Mouse (Mus musculus): ENCODE measurements around the gene Ptges. TPM values are rescaled to one million over a fixed set of nuclear protein-coding genes. Genes with fewer than 3 reads are reported as not detected.
A peak's percentile ranks its signal among the peaks of the same experiment; 100 is the strongest.

Ptges gene
- polyA plus RNA-seq, 1 experiment from 2014 or later: 6.1 TPM

- Histone ChIP-seq H3K27me3 (ENCODE audit: insufficient read depth, poor library complexity, severe bottlenecking) (no peaks in the 10 kb centered on the region), H3K4me3 (no peak overlapping the region), H3K27ac (no peak overlapping the region), H3K36me3 (peaks cover 76% of the 10 kb centered on the region), H3K4me1 (peaks cover 7% of the 10 kb centered on the region), H3K9me3 (no peaks in the 10 kb centered on the region)
- no peak for DNase-seq (ENCODE audit: low spot score)
- 90% methylated on average over 7 of the region's 7 CpGs for WGBS
These were observed 48.4 kb downstream of the Ptges start for GRCm38 (mm10) chr2:30881215-30881614.

DNA sequence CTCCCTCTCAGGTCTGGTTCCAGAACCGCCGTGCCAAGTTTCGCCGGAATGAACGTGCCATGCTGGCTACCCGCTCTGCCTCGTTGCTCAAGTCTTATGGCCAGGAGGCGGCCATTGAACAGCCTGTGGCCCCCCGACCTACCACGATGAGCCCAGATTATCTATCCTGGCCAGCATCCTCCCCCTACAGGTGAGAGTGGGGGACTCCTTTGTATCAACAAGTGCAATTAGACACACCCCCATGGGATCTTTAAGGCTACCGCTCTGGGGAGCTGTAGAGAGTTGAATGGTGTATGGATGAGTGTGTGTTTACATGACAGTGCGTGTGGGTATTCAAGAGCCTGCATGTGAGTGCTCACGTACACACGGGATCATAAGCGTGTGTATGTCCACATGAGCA, 50.2 kb downstream of the Ptges start:
- Histone ChIP-seq H3K9me3 (no peaks in the 10 kb centered on the region), H3K27ac (no peak overlapping the region), H3K4me1 (peaks cover 22% of the 10 kb centered on the region), H3K4me3 (no peak overlapping the region), H3K36me3 (peaks cover 63% of the 10 kb centered on the region), H3K27me3 (ENCODE audit: insufficient read depth, poor library complexity, severe bottlenecking) (no peaks in the 10 kb centered on the region)
- DNase-seq (ENCODE audit: low spot score): no peak
- 90% methylated on average over 15 of the region's 15 CpGs for WGBS

DNA sequence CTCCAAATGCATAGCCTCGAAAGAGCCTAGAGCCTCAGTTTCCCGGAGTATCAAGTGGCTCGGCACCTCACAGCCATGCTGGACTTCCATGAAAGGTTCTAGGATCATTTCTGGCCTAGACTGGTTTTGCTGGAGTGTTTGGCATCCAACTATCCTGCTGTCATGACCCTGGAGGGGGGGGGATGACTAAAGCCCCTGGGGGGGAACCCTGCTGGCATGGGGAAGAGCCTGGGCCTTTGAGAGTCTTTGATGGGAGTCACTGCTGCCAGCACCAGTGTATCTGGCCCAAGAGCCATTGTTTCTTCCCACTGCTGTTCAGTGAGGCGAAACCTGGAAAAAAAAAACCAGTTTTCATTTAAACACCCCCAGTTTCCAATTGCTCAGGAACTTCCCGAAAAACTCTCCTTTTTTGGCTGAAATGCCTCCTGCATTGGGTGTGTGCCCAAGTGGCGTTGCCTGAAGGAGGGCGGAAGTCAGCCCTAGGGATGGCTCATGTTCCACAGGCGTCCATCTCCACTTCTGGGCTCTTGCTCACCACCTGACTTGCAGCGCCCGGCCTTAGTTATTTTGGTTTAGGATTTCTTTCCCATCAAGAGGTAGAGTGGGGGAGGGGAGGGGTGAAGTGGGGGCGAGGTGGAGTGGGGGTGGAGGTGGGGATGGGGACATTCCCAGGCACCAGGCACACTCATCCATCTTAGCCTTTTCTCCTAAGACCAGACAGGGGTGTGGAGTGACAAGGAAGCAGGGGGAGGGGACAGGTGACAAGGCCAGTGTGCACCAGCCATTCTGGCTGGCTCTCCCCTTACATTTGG, 53.8 kb downstream of the Ptges start:
- DNase-seq (ENCODE audit: low spot score): no peak
- H3K27ac ChIP-seq: peak overlapping the region; percentile 72
- peaks cover 35% of the 10 kb centered on the region for H3K36me3 ChIP-seq
- WGBS: 45% methylated on average over 11 of the region's 11 CpGs
- no peaks in the 10 kb centered on the region for H3K9me3 ChIP-seq
- no peaks in the 10 kb centered on the region for H3K27me3 ChIP-seq (ENCODE audit: insufficient read depth, poor library complexity, severe bottlenecking)
- H3K4me1 ChIP-seq: peaks cover 48% of the 10 kb centered on the region
- no peak overlapping the region for H3K4me3 ChIP-seq

DNA sequence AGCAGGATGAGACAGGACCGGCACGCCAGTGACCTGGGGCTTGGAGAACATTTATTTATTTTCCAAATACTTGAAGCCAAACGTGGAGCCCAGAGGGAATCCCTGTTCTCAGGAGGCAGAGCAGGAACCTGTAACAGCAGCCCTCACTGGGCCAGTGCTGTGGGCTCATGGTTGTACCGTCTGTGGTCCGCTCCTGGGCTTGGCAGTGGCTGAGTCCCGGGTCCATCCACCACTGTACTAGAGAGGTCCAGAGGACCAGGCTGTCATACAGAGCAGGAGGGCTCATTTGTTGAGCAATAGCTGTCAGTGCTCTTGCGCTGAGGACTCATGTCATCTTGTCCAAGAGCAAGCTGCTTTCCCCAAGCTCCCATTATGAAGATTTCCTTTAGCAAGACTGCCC, 54.6 kb downstream of the Ptges start:
- Histone ChIP-seq H3K27me3 (ENCODE audit: insufficient read depth, poor library complexity, severe bottlenecking) (no peaks in the 10 kb centered on the region), H3K4me1 (peaks cover 50% of the 10 kb centered on the region), H3K9me3 (no peaks in the 10 kb centered on the region), H3K36me3 (peaks cover 28% of the 10 kb centered on the region), H3K27ac (peak overlapping the region; percentile 72), H3K4me3 (no peak overlapping the region)
- no peak for DNase-seq (ENCODE audit: low spot score)
- 72% methylated on average over 7 of the region's 7 CpGs for WGBS

- Histone ChIP-seq H3K36me3 (peaks cover 22% of the 10 kb centered on the region), H3K27me3 (ENCODE audit: insufficient read depth, poor library complexity, severe bottlenecking) (no peaks in the 10 kb centered on the region), H3K27ac (peak overlapping the region; percentile 72; the same call in 1 of the 2 replicates), H3K4me3 (no peak overlapping the region), H3K9me3 (no peaks in the 10 kb centered on the region), H3K4me1 (peaks cover 56% of the 10 kb centered on the region)
- 58% methylated on average over 10 of the region's 10 CpGs for WGBS
- DNase-seq (ENCODE audit: low spot score): no peak
These were observed 55.2 kb downstream of the Ptges start for GRCm38 (mm10) chr2:30874445-30874844.

DNA sequence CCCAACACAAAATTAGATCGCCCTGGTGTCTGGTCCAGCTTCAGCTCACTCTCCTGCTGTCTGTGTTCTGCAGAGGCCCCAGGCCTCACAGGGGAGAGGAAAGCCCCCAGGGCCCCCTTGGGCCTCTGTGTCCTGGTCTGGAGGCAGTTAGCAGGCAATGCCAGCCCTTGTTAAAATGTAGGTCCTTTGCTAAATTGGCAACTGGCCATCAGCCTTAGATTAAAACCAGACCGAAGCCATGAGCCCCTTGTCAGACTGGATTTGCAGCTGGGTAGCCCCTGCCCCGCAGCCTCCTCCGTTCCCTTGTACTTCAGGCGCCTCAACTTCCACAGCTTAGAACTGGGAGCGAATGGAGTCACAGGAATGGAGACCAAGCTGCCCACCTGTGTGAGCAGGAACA, 57.0 kb downstream of the Ptges start:
- no peaks in the 10 kb centered on the region for H3K27me3 ChIP-seq (ENCODE audit: insufficient read depth, poor library complexity, severe bottlenecking)
- peaks cover 64% of the 10 kb centered on the region for H3K4me1 ChIP-seq
- 64% methylated on average over 6 of the region's 6 CpGs for WGBS
- no peak for DNase-seq (ENCODE audit: low spot score)
- H3K9me3 ChIP-seq: no peaks in the 10 kb centered on the region
- H3K27ac ChIP-seq: peak overlapping the region; percentile 62
- H3K36me3 ChIP-seq: peaks cover 16% of the 10 kb centered on the region
- H3K4me3 ChIP-seq: 0 out of 2 replicates have a peak overlapping the region, but pooled peaks have one; percentile 3

- no peaks in the 10 kb centered on the region for H3K9me3 ChIP-seq
- peaks cover 13% of the 10 kb centered on the region for H3K36me3 ChIP-seq
- no peak overlapping the region for H3K27ac ChIP-seq
- peaks cover 56% of the 10 kb centered on the region for H3K4me1 ChIP-seq
- H3K27me3 ChIP-seq (ENCODE audit: insufficient read depth, poor library complexity, severe bottlenecking): no peaks in the 10 kb centered on the region
- WGBS: 74% methylated on average over 8 of the region's 8 CpGs
- no peak overlapping the region for H3K4me3 ChIP-seq
- DNase-seq (ENCODE audit: low spot score): no peak
These were observed 58.8 kb downstream of the Ptges start for GRCm38 (mm10) chr2:30870863-30871262.

DNA sequence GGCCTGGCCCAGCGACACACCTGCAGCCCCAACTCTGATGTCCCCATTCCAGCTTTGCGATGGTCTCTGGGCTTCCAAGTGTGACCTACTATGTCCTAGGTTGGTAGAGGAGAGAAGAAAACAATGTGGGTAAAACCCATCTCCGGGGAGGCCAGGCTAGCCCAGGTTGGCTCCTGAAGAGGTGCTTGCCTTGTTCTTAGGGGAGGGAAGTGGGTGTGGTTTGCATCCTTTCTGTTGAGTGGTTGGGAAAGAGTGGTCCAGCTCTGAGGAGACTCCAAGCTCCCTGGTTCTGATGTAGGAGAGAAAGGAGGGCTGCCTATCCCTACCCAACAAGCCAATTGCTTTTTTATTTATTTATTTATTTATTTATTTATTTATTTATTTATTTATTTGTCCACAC, 64.2 kb downstream of the Ptges start:
- H3K9me3 ChIP-seq: no peaks in the 10 kb centered on the region
- H3K4me1 ChIP-seq: peaks cover 65% of the 10 kb centered on the region
- no peak for DNase-seq (ENCODE audit: low spot score)
- H3K36me3 ChIP-seq: peaks cover 13% of the 10 kb centered on the region
- 47% methylated on average over 3 of the region's 3 CpGs for WGBS
- H3K4me3 ChIP-seq: peak overlapping the region; percentile 43
- H3K27ac ChIP-seq: peak overlapping the region; percentile 88
- H3K27me3 ChIP-seq (ENCODE audit: insufficient read depth, poor library complexity, severe bottlenecking): peaks cover 4% of the 10 kb centered on the region; the same call in 1 of the 2 replicates

GRCm38 (mm10) chr2:30864968-30865381, 64.7 kb downstream of the Ptges start:
- Histone ChIP-seq H3K4me3 (peak overlapping the region; percentile 43), H3K9me3 (no peaks in the 10 kb centered on the region), H3K4me1 (peaks cover 64% of the 10 kb centered on the region), H3K27me3 (ENCODE audit: insufficient read depth, poor library complexity, severe bottlenecking) (peaks cover 4% of the 10 kb centered on the region; the same call in 1 of the 2 replicates), H3K27ac (peak overlapping the region; percentile 88), H3K36me3 (peaks cover 13% of the 10 kb centered on the region)
- no peak for DNase-seq (ENCODE audit: low spot score)
- WGBS: 4% methylated on average over 35 of the region's 35 CpGs

DNA sequence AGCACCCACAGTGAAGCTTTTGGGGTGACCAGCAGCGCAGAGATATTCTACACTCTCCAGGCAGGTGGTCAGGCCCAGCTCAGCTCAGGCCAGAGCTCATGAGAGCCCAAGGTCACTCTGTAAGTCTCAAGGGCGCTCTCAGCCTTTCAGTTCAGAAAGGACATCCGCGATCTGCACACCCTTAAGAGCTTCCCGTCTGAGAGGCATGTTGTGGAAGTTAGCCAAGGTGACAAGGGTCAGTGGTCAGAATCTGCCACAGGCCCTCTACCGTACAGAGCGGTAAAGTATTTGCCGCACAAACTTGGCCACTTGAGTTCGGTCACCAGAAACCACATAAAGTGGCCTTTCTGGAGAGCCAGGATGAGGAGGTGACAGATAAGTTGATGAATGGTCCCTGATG, 66.1 kb downstream of the Ptges start:
- Histone ChIP-seq H3K36me3 (peaks cover 4% of the 10 kb centered on the region), H3K4me3 (no peak overlapping the region), H3K9me3 (no peaks in the 10 kb centered on the region), H3K4me1 (peaks cover 64% of the 10 kb centered on the region), H3K27ac (peak overlapping the region; percentile 88), H3K27me3 (ENCODE audit: insufficient read depth, poor library complexity, severe bottlenecking) (peaks cover 4% of the 10 kb centered on the region; the same call in 1 of the 2 replicates)
- DNase-seq (ENCODE audit: low spot score): peak; percentile 83
- 37% methylated on average over 9 of the region's 9 CpGs for WGBS

GRCm38 (mm10) chr2:30862081-30862480, 67.6 kb downstream of the Ptges start:
- H3K27ac ChIP-seq: peak overlapping the region; percentile 88; the same call in 1 of the 2 replicates
- 60% methylated on average over 4 of the region's 4 CpGs for WGBS
- peaks cover 77% of the 10 kb centered on the region for H3K4me1 ChIP-seq

GRCm38 (mm10) chr2:30859782-30860181, 69.9 kb downstream of the Ptges start:
- no peaks in the 10 kb centered on the region for H3K9me3 ChIP-seq
- peaks cover 2% of the 10 kb centered on the region; the same call in 1 of the 2 replicates for H3K27me3 ChIP-seq (ENCODE audit: insufficient read depth, poor library complexity, severe bottlenecking)
- WGBS: 67% methylated on average over 5 of the region's 5 CpGs
- 0 out of 2 replicates have a peak, but pooled peaks cover 1% of the 10 kb centered on the region for H3K36me3 ChIP-seq
- H3K4me3 ChIP-seq: no peak overlapping the region
- peak overlapping the region; percentile 60; the same call in 1 of the 2 replicates for H3K27ac ChIP-seq
- peaks cover 85% of the 10 kb centered on the region for H3K4me1 ChIP-seq
- no peak for DNase-seq (ENCODE audit: low spot score)

More at GRCm38 (mm10) chr2:30862081-30862480, 67.6 kb downstream of the Ptges start:
- Histone ChIP-seq H3K9me3 (no peaks in the 10 kb centered on the region), H3K36me3 (no peaks in the 10 kb centered on the region; the same call in 1 of the 2 replicates), H3K4me3 (no peak overlapping the region), H3K27me3 (ENCODE audit: insufficient read depth, poor library complexity, severe bottlenecking) (peaks cover 4% of the 10 kb centered on the region; the same call in 1 of the 2 replicates)
- DNase-seq (ENCODE audit: low spot score): no peak

GRCm38 (mm10) chr2:30857076-30857475, 72.6 kb downstream of the Ptges start:
- H3K27me3 ChIP-seq (ENCODE audit: insufficient read depth, poor library complexity, severe bottlenecking): no peaks in the 10 kb centered on the region
- H3K9me3 ChIP-seq: no peaks in the 10 kb centered on the region
- H3K27ac ChIP-seq: no peak overlapping the region; the same call in 1 of the 2 replicates
- H3K4me3 ChIP-seq: no peak overlapping the region
- peaks cover 7% of the 10 kb centered on the region; the same call in 1 of the 2 replicates for H3K36me3 ChIP-seq
- WGBS: 82% methylated on average over 6 of the region's 6 CpGs
- no peak for DNase-seq (ENCODE audit: low spot score)
- peaks cover 85% of the 10 kb centered on the region for H3K4me1 ChIP-seq

Measured in heart, embryonic 10.5 days (tissue).